Mouse (Mus musculus): ENCODE results near the gene Chst13. TPM values are rescaled to one million over a fixed set of nuclear protein-coding genes. Genes with fewer than 3 reads are reported as not detected.

The Chst13 gene
- polyA plus RNA-seq (2014; fragmentation: Nextera tagmentation; extraction: Ambion mirVana) = not detected in 2 replicates

- 4% methylated on average over 22 of the region's 22 CpGs for WGBS
- 0 out of 2 replicates have a peak within 1 kb of the TSS, but pooled peaks have one; percentile 16 for H3K9ac ChIP-seq (ENCODE audit: low read length)
- ATAC-seq (ENCODE audit: insufficient number of reproducible peaks, insufficient read depth, low FRiP score, low read depth) = no peak
These were observed at the start of gene Chst13 for GRCm38 (mm10) chr6:90324991-90325390. Gene Chst13 (minus strand): TSS chr6:90325185.

GRCm38 (mm10) chr6:90374647-90375046, 49.7 kb upstream of the Chst13 start:
- Histone ChIP-seq H3K9me3 (ENCODE audit: control insufficient read depth, low read length) (no peaks in the 10 kb centered on the region), H3K4me3 (ENCODE audit: control insufficient read depth in 1 of 2, insufficient read depth in 1 of 2, low read depth in 1 of 2, low read length in 2 of 2) (no peak overlapping the region), H3K27ac (replicated peaks in 1 of 2; ENCODE audit: control insufficient read depth in 1 of 2, insufficient read depth in 1 of 2, low read depth in 2 of 2, low read length in 2 of 2) (no peak overlapping the region), H3K27me3 (ENCODE audit: control insufficient read depth, insufficient read depth, low read length) (no peaks in the 10 kb centered on the region), H3K9ac (ENCODE audit: low read length) (no peak overlapping the region), H3K4me1 (ENCODE audit: control insufficient read depth in 2 of 2, insufficient read depth in 2 of 2, low read length in 2 of 2) (peaks cover 2 to 24% of the 10 kb centered on the region in 2 experiments; a peak in 3 of 4 replicates), H3K36me3 (ENCODE audit: control insufficient read depth, insufficient read depth, low read length) (peaks cover 75% of the 10 kb centered on the region), H3K4me2 (ENCODE audit: low read length) (no peak overlapping the region)
- WGBS = 52% methylated on average over 4 of the region's 4 CpGs
- no peak for ATAC-seq (ENCODE audit: insufficient number of reproducible peaks, insufficient read depth, low FRiP score, low read depth)

More at GRCm38 (mm10) chr6:90324991-90325390, at the start of gene Chst13:
- no peak within 1 kb of the TSS for H3K27ac ChIP-seq (replicated peaks in 1 of 2; ENCODE audit: control insufficient read depth in 1 of 2, insufficient read depth in 1 of 2, low read depth in 2 of 2, low read length in 2 of 2)
- no peaks in the 10 kb centered on the region for H3K36me3 ChIP-seq (ENCODE audit: control insufficient read depth, insufficient read depth, low read length)
- H3K4me2 ChIP-seq (ENCODE audit: low read length) = peak within 1 kb of the TSS; percentile 62
- no peaks in the 10 kb centered on the region for H3K9me3 ChIP-seq (ENCODE audit: control insufficient read depth, low read length)
- H3K4me1 ChIP-seq (ENCODE audit: control insufficient read depth in 2 of 2, insufficient read depth in 2 of 2, low read length in 2 of 2) = peaks cover 0 to 4% of the 10 kb centered on the region in 2 experiments; a peak in 3 of 4 replicates
- peak within 1 kb of the TSS; percentile 21 to 24; a peak in 3 of 4 replicates for H3K4me3 ChIP-seq (ENCODE audit: control insufficient read depth in 1 of 2, insufficient read depth in 1 of 2, low read depth in 1 of 2, low read length in 2 of 2)
- H3K27me3 ChIP-seq (ENCODE audit: control insufficient read depth, insufficient read depth, low read length) = 0 out of 2 replicates have a peak, but pooled peaks cover 3% of the 10 kb centered on the region

- Histone ChIP-seq H3K9ac (ENCODE audit: low read length) (peak overlapping the region; percentile 93), H3K27me3 (ENCODE audit: control insufficient read depth, insufficient read depth, low read length) (no peaks in the 10 kb centered on the region), H3K9me3 (ENCODE audit: control insufficient read depth, low read length) (no peaks in the 10 kb centered on the region), H3K4me1 (ENCODE audit: control insufficient read depth in 2 of 2, insufficient read depth in 2 of 2, low read length in 2 of 2) (peaks cover 4 to 22% of the 10 kb centered on the region in 2 experiments; a peak in 3 of 4 replicates), H3K27ac (replicated peaks in 1 of 2; ENCODE audit: control insufficient read depth in 1 of 2, insufficient read depth in 1 of 2, low read depth in 2 of 2, low read length in 2 of 2) (peak overlapping the region; percentile 68 to 86), H3K4me3 (ENCODE audit: control insufficient read depth in 1 of 2, insufficient read depth in 1 of 2, low read depth in 1 of 2, low read length in 2 of 2) (peak overlapping the region; percentile 93 to 96), H3K36me3 (ENCODE audit: control insufficient read depth, insufficient read depth, low read length) (peaks cover 29% of the 10 kb centered on the region), H3K4me2 (ENCODE audit: low read length) (peak overlapping the region; percentile 90)
- under 1% methylated on average over 97 of the region's 98 CpGs for WGBS
- ATAC-seq (ENCODE audit: insufficient number of reproducible peaks, insufficient read depth, low FRiP score, low read depth) = peak; percentile 64
These were observed 45.0 kb upstream of the Chst13 start for GRCm38 (mm10) chr6:90369725-90370553.

- H3K27me3 ChIP-seq (ENCODE audit: control insufficient read depth, insufficient read depth, low read length) = no peaks in the 10 kb centered on the region
- peaks cover 21% of the 10 kb centered on the region for H3K36me3 ChIP-seq (ENCODE audit: control insufficient read depth, insufficient read depth, low read length)
- H3K4me1 ChIP-seq (ENCODE audit: control insufficient read depth in 2 of 2, insufficient read depth in 2 of 2, low read length in 2 of 2) = peaks cover 4 to 17% of the 10 kb centered on the region in 2 experiments; a peak in 3 of 4 replicates
- H3K9me3 ChIP-seq (ENCODE audit: control insufficient read depth, low read length) = no peaks in the 10 kb centered on the region
- WGBS = 6% methylated on average over 41 of the region's 41 CpGs
- peak within 1 kb of the TSS; percentile 93 for H3K9ac ChIP-seq (ENCODE audit: low read length)
- peak within 1 kb of the TSS; percentile 68 to 86 for H3K27ac ChIP-seq (replicated peaks in 1 of 2; ENCODE audit: control insufficient read depth in 1 of 2, insufficient read depth in 1 of 2, low read depth in 2 of 2, low read length in 2 of 2)
- peak within 1 kb of the TSS; percentile 90 for H3K4me2 ChIP-seq (ENCODE audit: low read length)
- peak within 1 kb of the TSS; percentile 93 to 96 for H3K4me3 ChIP-seq (ENCODE audit: control insufficient read depth in 1 of 2, insufficient read depth in 1 of 2, low read depth in 1 of 2, low read length in 2 of 2)
- peak; percentile 97 for ATAC-seq (ENCODE audit: insufficient number of reproducible peaks, insufficient read depth, low FRiP score, low read depth)
These were observed 44.2 kb upstream of the Chst13 start, which contains the start of gene Zxdc for GRCm38 (mm10) chr6:90368976-90369724. Gene Zxdc (plus strand): TSS chr6:90369492.

- H3K36me3 ChIP-seq (ENCODE audit: control insufficient read depth, insufficient read depth, low read length) = no peaks in the 10 kb centered on the region
- H3K27me3 ChIP-seq (ENCODE audit: control insufficient read depth, insufficient read depth, low read length) = no peaks in the 10 kb centered on the region
- H3K9ac ChIP-seq (ENCODE audit: low read length) = no peak overlapping the region
- WGBS = 65% methylated on average over 5 of the region's 5 CpGs
- no peak for ATAC-seq (ENCODE audit: insufficient number of reproducible peaks, insufficient read depth, low FRiP score, low read depth)
- no peak overlapping the region for H3K27ac ChIP-seq (replicated peaks in 1 of 2; ENCODE audit: control insufficient read depth in 1 of 2, insufficient read depth in 1 of 2, low read depth in 2 of 2, low read length in 2 of 2)
- no peak overlapping the region for H3K4me3 ChIP-seq (ENCODE audit: control insufficient read depth in 1 of 2, insufficient read depth in 1 of 2, low read depth in 1 of 2, low read length in 2 of 2)
- no peaks in the 10 kb centered on the region for H3K9me3 ChIP-seq (ENCODE audit: control insufficient read depth, low read length)
- H3K4me1 ChIP-seq (ENCODE audit: control insufficient read depth in 2 of 2, insufficient read depth in 2 of 2, low read length in 2 of 2) = peaks cover 12 to 16% of the 10 kb centered on the region in 2 experiments
- H3K4me2 ChIP-seq (ENCODE audit: low read length) = no peak overlapping the region
These were observed 38.3 kb upstream of the Chst13 start for GRCm38 (mm10) chr6:90363301-90363700.

- Histone ChIP-seq H3K9ac (ENCODE audit: low read length) (no peak overlapping the region), H3K27ac (replicated peaks in 1 of 2; ENCODE audit: control insufficient read depth in 1 of 2, insufficient read depth in 1 of 2, low read depth in 2 of 2, low read length in 2 of 2) (peak overlapping the region in 1 of 2 experiments; percentile 34; a peak in 1 of 4 replicates), H3K4me1 (ENCODE audit: control insufficient read depth in 2 of 2, insufficient read depth in 2 of 2, low read length in 2 of 2) (peaks cover 16 to 17% of the 10 kb centered on the region in 2 experiments), H3K9me3 (ENCODE audit: control insufficient read depth, low read length) (no peaks in the 10 kb centered on the region), H3K4me2 (ENCODE audit: low read length) (no peak overlapping the region), H3K27me3 (ENCODE audit: control insufficient read depth, insufficient read depth, low read length) (no peaks in the 10 kb centered on the region), H3K36me3 (ENCODE audit: control insufficient read depth, insufficient read depth, low read length) (no peaks in the 10 kb centered on the region), H3K4me3 (ENCODE audit: control insufficient read depth in 1 of 2, insufficient read depth in 1 of 2, low read depth in 1 of 2, low read length in 2 of 2) (no peak overlapping the region)
- 77% methylated on average over 6 of the region's 6 CpGs for WGBS
- ATAC-seq (ENCODE audit: insufficient number of reproducible peaks, insufficient read depth, low FRiP score, low read depth) = no peak
These were observed 36.1 kb upstream of the Chst13 start for GRCm38 (mm10) chr6:90360922-90361614.

Measured in heart, embryonic 14.5 days (tissue).